Mouse (Mus musculus) hindbrain, embryonic 11.5 days (tissue): ENCODE data around the gene Cpe. TPM values are rescaled to one million over a fixed set of nuclear protein-coding genes. Genes with fewer than 3 reads are reported as not detected.
A peak's percentile ranks its signal among the peaks of the same experiment; 100 is the strongest.

Experiments
- ATAC-seq: fragments of 200-750 bp; cut with Nextera tagmentation; 2 replicates; pipeline ENCODE4 v1.8.0; 2017; ENCODE audit warnings: mild to moderate bottlenecking, moderate TSS enrichment, moderate library complexity; ENCODE audit not compliant: low FRiP score
- DNase-seq: peaks from one replicate; pipeline ENCODE4 v3.0.0-alpha.2; 2015; ENCODE audit warnings: low spot score
- H3K27ac ChIP-seq: fragments of 300-500 bp; sonication (generic); 2 replicates; pipeline ENCODE4 v1.5.1; 2014; ENCODE audit warnings: mild to moderate bottlenecking, low read depth, low read length
- H3K27me3 ChIP-seq: fragments of 300-500 bp; sonication (generic); 2 replicates; pipeline ENCODE4 v1.6.1; 2014; ENCODE audit warnings: mild to moderate bottlenecking, low read length, moderate library complexity, mixed read lengths; ENCODE audit not compliant: control insufficient read depth, insufficient read depth
- H3K36me3 ChIP-seq: fragments of 300-500 bp; sonication (generic); 2 replicates; pipeline ENCODE4 v1.6.1; 2014; ENCODE audit warnings: mild to moderate bottlenecking, low read length, moderate library complexity, mixed read lengths; ENCODE audit not compliant: control insufficient read depth, insufficient read depth
- H3K4me1 ChIP-seq: fragments of 300-500 bp; sonication (generic); replicated peaks from 2 replicates; pipeline ENCODE4 v1.6.1; 2014; ENCODE audit warnings: low read length, mixed read lengths; ENCODE audit not compliant: control insufficient read depth, insufficient read depth
- H3K4me2 ChIP-seq: fragments of 300-500 bp; sonication (generic); replicated peaks from 2 replicates; pipeline ENCODE4 v1.6.1; 2014; ENCODE audit warnings: mild to moderate bottlenecking, low read depth, low read length
- H3K4me3 ChIP-seq: fragments of 300-500 bp; sonication (generic); 2 replicates; pipeline ENCODE4 v1.5.1; 2014; ENCODE audit warnings: low read depth, low read length
- H3K9ac ChIP-seq: fragments of 300-500 bp; sonication (generic); 2 replicates; pipeline ENCODE4 v1.6.1; 2014; ENCODE audit warnings: low read depth, low read length
- H3K9me3 ChIP-seq: fragments of 300-500 bp; sonication (generic); 2 replicates; pipeline ENCODE4 v1.6.1; 2016; ENCODE audit warnings: low read length; ENCODE audit not compliant: control insufficient read depth
- WGBS: fragments of 180-500 bp; shearing (Covaris S2); extraction: QIAGEN DNeasy Blood & Tissue Kit; methylation state at CpG from one replicate; pipeline ENCODE4 v1.1.7; 2014; 5-methylcytosine and 5-hydroxymethylcytosine counted together
- polyA plus RNA-seq: library from polyadenylated mRNA; unstranded; fragments of >200 nt; fragmentation: Nextera tagmentation; extraction: Ambion mirVana; gene quantifications from 2 replicates; pipeline ENCODE4 v1.2.1, GENCODE M21; 2014

Cpe gene
- 268 and 279 TPM in 2 replicates for polyA plus RNA-seq

GRCm38 (mm10) chr8:64692651-64693201 is at the start of gene Cpe:
Gene Cpe (minus strand): TSS chr8:64693054.
- H3K4me1 ChIP-seq, result no peaks in the 10 kb centered on the region
- peak within 1 kb of the TSS; percentile 66 for H3K4me2 ChIP-seq
- 0% methylated on average over 49 of the region's 54 CpGs for WGBS
- H3K27ac ChIP-seq, result peak within 1 kb of the TSS; percentile 93
- H3K9me3 ChIP-seq, result no peaks in the 10 kb centered on the region
- ATAC-seq (peak; percentile 99), DNase-seq (peak; percentile 88)
- peak within 1 kb of the TSS; percentile 72 for H3K4me3 ChIP-seq
- H3K27me3 ChIP-seq, result no peaks in the 10 kb centered on the region
- peak within 1 kb of the TSS; percentile 93 for H3K9ac ChIP-seq
- no peaks in the 10 kb centered on the region for H3K36me3 ChIP-seq

GRCm38 (mm10) chr8:64740547-64741211 is 47.8 kb upstream of the Cpe start:
- Histone ChIP-seq H3K36me3 (no peaks in the 10 kb centered on the region), H3K4me1 (no peaks in the 10 kb centered on the region), H3K4me2 (no peak overlapping the region), H3K27ac (no peak overlapping the region), H3K9me3 (no peaks in the 10 kb centered on the region), H3K27me3 (no peaks in the 10 kb centered on the region), H3K9ac (no peak overlapping the region), H3K4me3 (no peak overlapping the region)
- 94% methylated on average over 13 of the region's 13 CpGs for WGBS
- ATAC-seq (no peak), DNase-seq (no peak)

GRCm38 (mm10) chr8:64738916-64739315 is 46.1 kb upstream of the Cpe start:
- Histone ChIP-seq H3K4me3 (no peak overlapping the region), H3K36me3 (no peaks in the 10 kb centered on the region), H3K4me2 (no peak overlapping the region), H3K4me1 (no peaks in the 10 kb centered on the region; the same call in 1 of the 2 replicates), H3K27me3 (no peaks in the 10 kb centered on the region), H3K9me3 (no peaks in the 10 kb centered on the region), H3K9ac (no peak overlapping the region), H3K27ac (no peak overlapping the region)
- WGBS, result 97% methylated on average over 1 of the region's 1 CpGs
- DNase-seq, result no peak
- ATAC-seq, result no peak

- no peak overlapping the region for H3K4me3 ChIP-seq
- WGBS, result 81% methylated on average over 3 of the region's 3 CpGs
- H3K27ac ChIP-seq, result no peak overlapping the region
Measured at GRCm38 (mm10) chr8:64736767-64737323, 44.0 kb upstream of the Cpe start.

GRCm38 (mm10) chr8:64735161-64735560 is 42.3 kb upstream of the Cpe start:
- DNase-seq (no peak), ATAC-seq (no peak)
- Histone ChIP-seq H3K27ac (no peak overlapping the region), H3K4me3 (no peak overlapping the region), H3K36me3 (peaks cover 6% of the 10 kb centered on the region; the same call in 1 of the 2 replicates), H3K4me2 (no peak overlapping the region), H3K9ac (no peak overlapping the region), H3K4me1 (no peaks in the 10 kb centered on the region; the same call in 1 of the 2 replicates), H3K27me3 (no peaks in the 10 kb centered on the region), H3K9me3 (no peaks in the 10 kb centered on the region)
- WGBS, result 91% methylated on average over 8 of the region's 8 CpGs

More at GRCm38 (mm10) chr8:64736767-64737323, 44.0 kb upstream of the Cpe start:
- H3K27me3 ChIP-seq, result no peaks in the 10 kb centered on the region
- H3K4me2 ChIP-seq, result no peak overlapping the region
- no peaks in the 10 kb centered on the region; the same call in 1 of the 2 replicates for H3K4me1 ChIP-seq
- no peak overlapping the region for H3K9ac ChIP-seq
- H3K9me3 ChIP-seq, result no peaks in the 10 kb centered on the region
- no peak for ATAC-seq
- no peaks in the 10 kb centered on the region for H3K36me3 ChIP-seq
- no peak for DNase-seq

- Histone ChIP-seq H3K36me3 (peaks cover 6% of the 10 kb centered on the region; the same call in 1 of the 2 replicates), H3K9me3 (no peaks in the 10 kb centered on the region), H3K9ac (peak within 1 kb of the TSS; percentile 73), H3K4me3 (peak within 1 kb of the TSS; percentile 82), H3K27ac (peak within 1 kb of the TSS; percentile 63), H3K4me2 (peak within 1 kb of the TSS; percentile 68), H3K27me3 (no peaks in the 10 kb centered on the region), H3K4me1 (no peaks in the 10 kb centered on the region; the same call in 1 of the 2 replicates)
- peak; percentile 100 for ATAC-seq
- peak; percentile 95 for DNase-seq
- WGBS, result under 1% methylated on average over 60 of the region's 60 CpGs
Measured at GRCm38 (mm10) chr8:64733271-64733943, 40.6 kb upstream of the Cpe start, which contains the start of gene Msmo1. Gene Msmo1 (minus strand): TSS chr8:64733792.

GRCm38 (mm10) chr8:64732596-64732995 is 39.7 kb upstream of the Cpe start:
- H3K4me3 ChIP-seq, result peak overlapping the region; percentile 82
- 20% methylated on average over 9 of the region's 9 CpGs for WGBS
- H3K9me3 ChIP-seq, result no peaks in the 10 kb centered on the region
- peak; percentile 20 for DNase-seq
- no peaks in the 10 kb centered on the region; the same call in 1 of the 2 replicates for H3K4me1 ChIP-seq
- H3K9ac ChIP-seq, result peak overlapping the region; percentile 73
- peak overlapping the region; percentile 68 for H3K4me2 ChIP-seq
- no peak overlapping the region for H3K27ac ChIP-seq
- no peaks in the 10 kb centered on the region for H3K27me3 ChIP-seq
- ATAC-seq, result no peak
- peaks cover 6% of the 10 kb centered on the region; the same call in 1 of the 2 replicates for H3K36me3 ChIP-seq

- DNase-seq, result no peak
- no peak overlapping the region for H3K4me2 ChIP-seq
- H3K4me1 ChIP-seq, result no peaks in the 10 kb centered on the region; the same call in 1 of the 2 replicates
- H3K36me3 ChIP-seq, result peaks cover 17% of the 10 kb centered on the region
- H3K4me3 ChIP-seq, result no peak overlapping the region
- ATAC-seq, result no peak
- no peaks in the 10 kb centered on the region for H3K9me3 ChIP-seq
- no peak overlapping the region for H3K27ac ChIP-seq
- 94% methylated on average over 7 of the region's 7 CpGs for WGBS
- H3K9ac ChIP-seq, result no peak overlapping the region
- no peaks in the 10 kb centered on the region for H3K27me3 ChIP-seq
Measured at GRCm38 (mm10) chr8:64728156-64728555, 35.3 kb upstream of the Cpe start.
